Mouse (Mus musculus): ENCODE measurements around the gene Gm3099. TPM values are rescaled to one million over a fixed set of nuclear protein-coding genes. Genes with fewer than 3 reads are reported as not detected.
"Not testable (repeated sequence)": the region's sequence is repeated elsewhere in the genome, so short reads cannot be mapped to it uniquely, and the experiment has no call there.

The Gm3099 gene
- polyA plus RNA-seq (2015; fragmentation: Nextera tagmentation; extraction: Ambion mirVana), result not detected in 2 replicates

DNA sequence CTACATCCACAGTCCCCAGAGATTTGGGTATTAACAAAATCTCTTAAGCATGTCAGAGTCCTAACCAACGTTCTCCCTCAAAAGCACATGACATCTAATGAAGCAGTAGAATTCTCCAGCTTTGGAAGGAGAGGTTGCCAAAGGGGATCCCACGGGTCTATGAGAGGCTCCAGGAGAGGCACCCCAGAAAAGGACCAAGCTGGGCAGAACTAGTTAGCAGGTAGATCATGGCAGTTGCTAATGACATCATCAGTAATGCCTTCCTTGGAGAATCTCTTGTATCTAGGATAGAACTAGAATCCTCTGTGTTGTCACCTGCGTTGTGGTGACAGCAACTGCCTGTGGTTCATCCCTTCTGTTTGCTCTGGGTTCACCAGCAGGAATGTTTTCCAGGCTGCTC lies at the start of gene Gm3099:
Gene Gm3099 (plus strand): TSS at position 301 of the 400 bp plus-strand sequence.
- not testable (repeated sequence) for H3K27me3 ChIP-seq (replicated peaks); H3K4me2 ChIP-seq (replicated peaks); H3K4me3 ChIP-seq (replicated peaks); H3K4me1 ChIP-seq (replicated peaks); H3K9ac ChIP-seq; ATAC-seq; H3K36me3 ChIP-seq; H3K9me3 ChIP-seq; H3K27ac ChIP-seq
- 86% methylated on average over 1 of the region's 3 CpGs for WGBS

DNA sequence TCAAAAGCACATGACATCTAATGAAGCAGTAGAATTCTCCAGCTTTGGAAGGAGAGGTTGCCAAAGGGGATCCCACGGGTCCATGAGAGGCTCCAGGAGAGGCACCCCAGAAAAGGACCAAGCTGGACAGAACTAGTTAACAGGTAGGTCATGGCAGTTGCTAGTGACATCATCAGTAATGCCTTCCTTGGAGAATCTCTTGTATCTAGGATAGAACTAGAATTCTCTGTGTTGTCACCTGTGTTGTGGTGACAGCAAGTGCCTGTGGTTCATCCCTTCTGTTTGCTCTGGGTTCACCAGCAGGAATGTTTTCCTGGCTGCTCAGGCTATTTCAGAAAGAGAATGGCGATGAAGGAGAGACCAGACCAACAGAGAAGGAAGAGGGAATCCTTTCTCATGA lies 34.9 kb upstream of the Gm3099 start, which contains the start of gene Gm3095:
Gene Gm3095 (plus strand): TSS at position 301 of the 400 bp plus-strand sequence.
- H3K36me3 ChIP-seq; H3K27me3 ChIP-seq (replicated peaks); H3K27ac ChIP-seq; H3K4me3 ChIP-seq (replicated peaks); H3K4me2 ChIP-seq (replicated peaks); ATAC-seq; H3K9ac ChIP-seq; H3K4me1 ChIP-seq (replicated peaks); H3K9me3 ChIP-seq: not testable (repeated sequence)
- no CpG with 5 or more reads among the region's 2 CpGs for WGBS

DNA sequence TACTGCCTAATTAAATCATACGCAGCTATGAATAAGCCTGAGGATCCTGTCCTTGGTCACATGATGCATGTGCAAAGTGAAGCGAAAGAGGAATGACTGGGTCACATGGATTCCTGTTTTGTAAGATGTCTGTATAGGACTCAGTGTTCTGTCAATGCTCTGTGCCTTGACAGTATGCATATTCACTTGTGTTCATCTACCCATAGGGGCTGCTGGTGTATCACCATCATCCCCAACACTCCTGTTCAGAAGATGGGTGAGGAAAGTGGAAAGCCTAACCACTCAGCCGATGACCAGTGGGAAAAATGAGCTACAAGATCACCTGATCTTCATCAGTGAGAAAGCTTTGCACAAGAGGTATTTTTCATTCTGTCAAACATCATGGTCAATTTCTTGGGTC lies 25.4 kb downstream of the Gm3099 start, which contains the start of gene Gm5796:
Gene Gm5796 (plus strand): TSS at position 301 of the 400 bp plus-strand sequence.
- H3K4me2 ChIP-seq (replicated peaks); H3K36me3 ChIP-seq; H3K4me3 ChIP-seq (replicated peaks); H3K9me3 ChIP-seq; H3K27ac ChIP-seq; H3K9ac ChIP-seq; H3K27me3 ChIP-seq (replicated peaks); H3K4me1 ChIP-seq (replicated peaks); ATAC-seq: not testable (repeated sequence)
- 100% methylated on average over 1 of the region's 3 CpGs for WGBS

Other genes with a start within 250 kb of the Gm3099 start
- gene Gm3002, start 188.3 kb upstream of the Gm3099 start, polyA plus RNA-seq (2015; fragmentation: Nextera tagmentation; extraction: Ambion mirVana), result 0.10 and 0.19 TPM in 2 replicates
- not detected in 2 replicates for gene Gm3033, start 152.1 kb upstream of the Gm3099 start, polyA plus RNA-seq (2015; fragmentation: Nextera tagmentation; extraction: Ambion mirVana)
- 0.11 TPM in 1 of 2 replicates, not detected in the other for gene Gm2916, start 114.2 kb upstream of the Gm3099 start, polyA plus RNA-seq (2015; fragmentation: Nextera tagmentation; extraction: Ambion mirVana)
- not detected in 2 replicates for gene Gm3029, start 66.6 kb upstream of the Gm3099 start, polyA plus RNA-seq (2015; fragmentation: Nextera tagmentation; extraction: Ambion mirVana)
- gene Gm3095, start 34.8 kb upstream of the Gm3099 start, polyA plus RNA-seq (2015; fragmentation: Nextera tagmentation; extraction: Ambion mirVana), result not detected in 2 replicates
- gene Gm5796, start 25.5 kb downstream of the Gm3099 start, polyA plus RNA-seq (2015; fragmentation: Nextera tagmentation; extraction: Ambion mirVana), result 0.18 TPM in 1 of 2 replicates, not detected in the other
- gene Gm3115, start 85.7 kb downstream of the Gm3099 start, polyA plus RNA-seq (2015; fragmentation: Nextera tagmentation; extraction: Ambion mirVana), result not detected in 2 replicates
- 0.21 and 0.62 TPM in 2 replicates for gene Gm8108, start 112.1 kb downstream of the Gm3099 start, polyA plus RNA-seq (2015; fragmentation: Nextera tagmentation; extraction: Ambion mirVana)
- gene Gm3127, start 166.6 kb downstream of the Gm3099 start, polyA plus RNA-seq (2015; fragmentation: Nextera tagmentation; extraction: Ambion mirVana), result not detected in 2 replicates
- gene Gm2974, start 184.2 kb downstream of the Gm3099 start, polyA plus RNA-seq (2015; fragmentation: Nextera tagmentation; extraction: Ambion mirVana), result 0.21 TPM in 1 of 2 replicates, not detected in the other

All from intestine, embryonic 15.5 days (tissue).